Mouse (Mus musculus) spleen, postnatal 14 days (tissue): ENCODE data around the gene Atp2b2.

Source experiments
- DNase-seq, 2 experiments: peaks; one replicate each; pipeline ENCODE4 v3.0.0; 2021 to 2022; ENCODE audit warnings: low spot score in 2 of 2

Atp2b2 gene

DNA sequence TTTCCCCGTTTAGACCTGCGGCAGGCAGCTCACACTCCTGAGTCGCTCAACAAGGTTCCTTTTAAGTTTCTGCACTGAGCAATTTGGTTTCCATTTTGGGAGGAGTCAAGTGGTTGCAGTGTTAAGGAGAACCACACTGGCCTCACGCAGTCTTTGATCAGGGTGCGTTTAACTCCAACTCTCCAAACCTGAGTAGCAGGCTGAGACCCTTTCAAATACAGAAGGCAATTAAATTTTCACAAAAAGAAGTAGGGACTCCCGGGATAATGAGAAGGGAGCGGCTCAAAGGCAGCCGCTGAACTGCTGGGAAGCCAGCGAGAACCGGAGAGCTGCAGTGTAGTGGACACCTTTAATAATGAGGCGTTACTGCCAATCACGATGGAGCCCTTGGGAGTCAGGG lies 100.1 kb downstream of the Atp2b2 start:
- no peak for DNase-seq

DNA sequence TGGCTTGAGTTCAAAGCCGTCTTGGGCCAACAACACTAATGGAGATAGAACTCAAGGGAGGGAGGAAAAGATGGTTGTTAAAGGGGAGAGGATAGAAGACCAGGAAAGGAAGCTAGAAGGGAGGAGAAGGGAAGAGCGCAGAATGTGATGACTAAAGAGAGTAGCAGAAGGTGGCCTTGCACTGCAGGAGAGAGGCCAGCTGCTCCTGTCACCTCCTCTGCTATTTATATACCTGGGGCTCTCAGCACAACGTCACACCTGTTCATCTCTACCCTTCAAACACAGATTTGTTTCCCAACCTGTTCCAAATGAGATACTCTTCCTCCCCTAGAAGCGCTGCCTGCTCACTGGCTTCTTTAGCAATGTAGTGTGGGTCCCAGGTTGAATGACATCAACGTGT lies 101.1 kb downstream of the Atp2b2 start:
- no peak for DNase-seq

DNA sequence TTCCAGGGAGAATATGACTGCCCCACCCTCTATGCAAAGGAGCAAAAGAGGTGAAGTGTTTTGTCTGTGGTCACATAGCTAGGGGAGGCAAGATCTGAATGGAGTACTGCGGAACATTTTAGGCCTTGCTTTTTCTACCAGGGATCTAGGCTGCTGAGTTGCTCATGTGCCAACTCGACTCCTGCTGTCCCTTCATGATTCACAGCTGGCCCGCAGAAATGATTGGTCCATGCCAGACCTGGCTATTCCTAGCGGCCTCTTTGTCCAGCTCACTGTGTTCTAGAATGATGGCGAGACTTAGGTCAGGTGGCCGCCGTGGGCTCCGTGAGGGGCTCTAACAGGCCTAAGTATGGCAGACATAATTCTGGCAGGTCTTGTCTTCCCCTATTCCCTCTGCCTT lies 103.0 kb downstream of the Atp2b2 start:
- DNase-seq = no peak

DNA sequence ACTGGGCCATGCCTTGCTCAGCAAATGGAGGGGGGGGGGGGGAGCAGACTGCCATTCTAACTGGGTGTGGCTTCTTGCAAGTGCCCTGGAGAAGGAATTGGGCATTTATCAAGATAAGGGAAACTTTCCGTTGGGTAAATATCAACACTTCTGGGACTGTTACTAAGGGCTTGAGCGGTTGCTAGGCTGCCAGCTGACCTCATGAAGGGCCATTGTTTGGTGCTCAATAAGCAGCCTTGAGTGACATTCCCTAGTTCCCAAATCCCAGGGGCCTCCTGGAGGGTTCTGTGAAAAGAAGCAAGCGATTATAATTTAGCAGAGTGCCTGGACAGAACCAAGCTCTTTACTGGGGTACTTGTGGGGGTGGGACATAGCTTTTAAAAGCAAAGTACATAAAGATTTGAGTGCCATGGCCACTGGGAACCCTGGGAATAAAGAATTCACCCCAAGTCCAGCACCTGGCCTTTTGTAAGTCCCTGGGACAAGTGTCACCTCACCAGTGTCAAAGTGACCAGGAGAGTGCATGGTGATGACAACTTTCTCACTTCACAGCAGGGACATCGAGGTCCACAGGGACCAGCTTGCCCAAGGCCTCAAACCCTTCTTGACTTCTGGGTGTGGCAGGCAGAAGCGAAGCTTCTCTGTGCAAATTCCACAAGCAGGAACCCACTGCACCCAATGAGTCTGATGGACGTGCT lies 105.5 kb downstream of the Atp2b2 start:
- no peak for DNase-seq

DNA sequence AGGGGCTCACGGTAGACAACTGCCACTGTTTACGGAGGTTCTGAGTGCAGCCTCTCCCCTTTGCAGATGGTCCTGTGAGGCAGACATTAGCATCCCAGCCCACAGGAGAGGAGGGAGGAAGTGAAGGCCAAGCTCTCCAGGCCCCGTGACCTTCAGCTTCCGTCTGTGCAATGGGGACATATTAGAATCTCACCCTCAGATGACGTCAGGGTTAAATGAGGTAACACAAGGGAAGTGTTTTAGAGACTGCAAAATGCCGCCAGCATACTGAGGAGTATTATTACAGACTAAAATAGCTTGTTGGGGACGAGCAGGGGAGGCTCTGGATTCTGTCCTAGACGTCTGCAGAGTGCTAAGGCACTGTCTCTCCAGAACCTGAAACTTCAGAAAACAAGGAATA lies 106.3 kb downstream of the Atp2b2 start:
- DNase-seq = no peak

DNA sequence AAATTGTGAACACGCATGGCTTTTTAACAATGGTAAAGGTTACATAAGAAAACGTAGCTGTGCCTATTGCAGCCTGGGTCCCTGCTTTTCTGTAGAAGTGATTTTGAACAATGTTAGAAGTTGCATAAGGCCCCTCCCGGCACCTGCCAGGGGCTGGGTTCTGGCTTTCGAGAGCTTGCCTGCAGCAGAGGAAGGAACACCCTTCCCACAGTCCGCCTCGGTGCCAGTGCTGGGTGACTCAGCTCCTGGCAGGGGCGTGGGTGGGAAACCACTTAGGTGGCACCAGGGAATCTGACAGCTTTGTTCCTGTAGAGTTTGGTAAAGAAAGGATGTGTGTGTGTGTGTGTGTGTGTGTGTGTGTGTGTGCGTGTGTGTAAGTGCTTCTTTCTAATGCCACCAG lies 107.7 kb downstream of the Atp2b2 start:
- no peak for DNase-seq

DNA sequence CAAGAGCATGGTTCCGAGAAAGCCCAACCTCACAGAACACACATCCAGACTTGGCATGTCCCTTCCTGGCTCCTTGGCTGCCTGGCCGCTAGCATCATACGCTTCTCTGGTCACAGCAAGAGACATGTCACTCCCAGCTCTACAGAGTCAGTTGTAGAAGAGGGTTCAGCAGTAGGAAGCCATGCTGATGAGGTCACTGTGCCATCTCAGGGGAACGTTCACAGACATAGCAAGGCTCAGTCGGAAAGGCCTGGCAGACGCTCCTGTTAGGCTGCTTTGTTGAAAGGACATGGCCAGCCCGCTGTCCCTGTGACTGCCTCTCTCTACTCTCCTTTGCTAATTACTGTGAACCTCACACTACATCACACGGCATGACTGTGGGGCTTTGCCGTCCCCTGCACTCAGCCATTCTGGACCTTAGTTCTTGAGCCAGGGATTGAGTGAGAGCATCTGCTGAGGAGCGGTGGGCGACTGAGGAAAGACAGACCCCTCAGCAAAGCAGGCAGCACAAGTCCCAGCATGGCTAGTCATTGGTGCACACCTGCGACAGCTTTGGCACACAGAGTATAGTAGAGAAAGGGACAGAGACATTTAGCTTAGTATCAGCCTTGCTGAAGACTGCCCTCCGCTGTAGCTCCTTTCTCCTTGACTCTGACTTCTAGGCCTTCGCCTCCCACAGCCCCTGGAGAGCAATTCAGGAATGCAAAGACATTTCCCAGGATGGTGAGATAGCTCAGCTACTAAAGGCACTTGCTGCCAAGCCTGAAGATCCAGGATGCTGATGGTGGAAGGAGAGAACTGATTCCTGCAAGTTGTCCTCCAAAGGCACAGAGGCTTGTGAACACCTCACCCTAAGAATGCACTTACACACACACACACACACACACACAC lies 108.9 kb downstream of the Atp2b2 start:
- DNase-seq = no peak

DNA sequence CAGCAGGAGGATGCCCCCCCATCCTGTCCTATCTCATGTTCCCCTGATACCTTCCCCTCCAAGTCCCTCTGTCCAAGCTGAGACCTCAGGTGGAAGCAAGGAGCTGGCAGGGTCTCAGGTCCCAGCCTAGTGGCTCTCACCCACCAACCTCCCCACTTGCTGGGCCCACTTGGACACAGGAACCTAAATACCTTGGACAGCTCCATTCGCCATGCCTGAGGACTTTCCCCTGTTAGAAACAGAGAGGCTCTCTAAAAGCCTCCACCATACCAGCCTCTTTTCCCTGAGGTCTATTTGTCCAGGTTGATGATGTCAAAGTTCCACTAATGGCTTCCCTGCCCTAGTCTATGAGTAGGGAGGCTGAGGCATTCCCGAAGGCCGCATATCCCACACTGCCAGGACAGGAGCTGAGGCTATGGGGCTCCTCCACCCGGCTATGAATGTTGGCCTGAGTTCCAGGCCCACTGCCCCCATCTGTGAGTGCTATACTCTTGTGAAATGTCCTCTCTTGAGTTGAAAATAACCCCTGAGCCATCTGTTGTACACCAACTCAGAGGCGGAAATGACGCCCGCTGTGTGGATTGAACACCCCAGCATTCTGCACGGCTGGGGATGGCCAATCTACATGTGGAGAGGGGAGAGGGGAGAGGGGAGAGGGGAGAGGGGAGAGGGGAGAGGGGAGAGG lies 113.1 kb downstream of the Atp2b2 start:
- no peak for DNase-seq

DNA sequence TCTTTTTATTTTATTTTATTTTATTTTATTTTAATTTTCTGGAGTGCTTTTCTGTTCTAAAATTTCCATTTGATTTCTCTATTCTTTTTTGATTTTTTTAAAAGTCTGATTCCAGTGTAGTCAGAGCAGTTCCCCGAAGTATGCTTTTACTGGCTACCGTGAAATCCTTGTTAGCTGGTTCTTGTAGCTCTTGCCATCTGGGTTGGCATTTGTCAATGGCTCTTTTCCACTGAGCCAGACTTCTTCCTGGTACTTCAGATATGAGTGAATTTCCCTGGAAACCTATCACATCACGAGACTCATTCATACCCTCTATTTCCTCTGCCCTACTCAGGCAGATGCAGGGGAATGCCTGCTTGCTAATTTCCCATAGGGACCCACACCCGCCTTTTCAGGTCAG lies 119.2 kb downstream of the Atp2b2 start:
- DNase-seq = no peak

DNA sequence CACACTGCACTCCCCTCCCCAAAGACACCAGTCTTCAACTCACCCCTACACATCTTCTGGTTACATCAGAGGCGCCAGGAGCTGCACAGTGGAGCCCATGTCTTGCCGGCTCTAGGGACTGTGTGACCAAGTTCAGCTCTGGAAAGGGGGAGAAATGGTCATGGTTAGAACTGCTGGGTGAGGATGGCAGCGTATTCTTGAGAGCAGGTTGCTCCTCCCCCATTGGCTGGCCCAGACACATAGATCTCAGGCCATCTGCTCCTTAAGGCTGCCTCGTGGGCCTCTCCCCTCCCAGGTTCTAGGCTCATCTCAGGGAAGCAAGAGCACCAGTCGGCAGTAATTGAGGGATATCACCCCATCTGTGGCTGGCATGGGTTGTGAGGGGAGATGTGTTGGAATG lies 121.9 kb downstream of the Atp2b2 start:
- no peak for DNase-seq

DNA sequence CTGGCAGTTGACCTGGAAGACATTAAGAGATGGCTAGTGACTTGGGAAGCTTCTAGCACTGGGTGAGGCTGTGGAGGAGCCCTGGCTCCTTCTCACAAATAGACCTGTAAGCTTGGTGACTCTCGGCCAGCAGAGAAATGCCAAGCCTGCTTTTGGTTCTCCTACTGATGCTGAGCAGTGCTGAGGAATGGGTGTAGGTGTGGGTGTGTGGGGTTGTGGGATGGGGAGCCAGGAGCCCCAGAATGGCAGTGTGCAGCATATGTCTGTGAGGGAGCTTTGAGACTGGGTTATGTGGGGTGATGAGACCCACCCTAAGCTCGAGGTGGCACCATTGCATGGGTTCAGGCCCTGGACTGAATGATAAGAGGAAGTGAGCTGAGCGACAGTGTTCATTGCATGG lies 129.7 kb downstream of the Atp2b2 start:
- DNase-seq = no peak

DNA sequence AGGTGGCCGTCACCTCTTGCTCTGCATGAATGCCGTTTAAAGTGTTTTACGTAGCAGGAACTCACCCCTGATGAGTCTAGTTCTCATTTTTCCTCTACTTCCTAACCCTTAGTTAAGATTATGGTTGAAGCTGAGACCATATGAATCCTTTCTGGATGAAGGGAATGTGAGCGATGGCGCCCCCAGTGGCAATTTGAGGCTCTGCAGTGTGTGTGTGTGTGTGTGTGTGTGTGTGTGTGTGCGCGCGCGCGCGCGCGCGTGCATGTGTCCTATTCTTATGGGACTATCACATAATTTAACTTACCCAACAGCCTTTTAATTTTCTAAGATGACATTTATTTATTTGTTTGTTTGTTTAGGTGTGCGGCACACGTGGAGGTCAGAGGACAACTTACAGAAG lies 131.3 kb downstream of the Atp2b2 start:
- DNase-seq = no peak

DNA sequence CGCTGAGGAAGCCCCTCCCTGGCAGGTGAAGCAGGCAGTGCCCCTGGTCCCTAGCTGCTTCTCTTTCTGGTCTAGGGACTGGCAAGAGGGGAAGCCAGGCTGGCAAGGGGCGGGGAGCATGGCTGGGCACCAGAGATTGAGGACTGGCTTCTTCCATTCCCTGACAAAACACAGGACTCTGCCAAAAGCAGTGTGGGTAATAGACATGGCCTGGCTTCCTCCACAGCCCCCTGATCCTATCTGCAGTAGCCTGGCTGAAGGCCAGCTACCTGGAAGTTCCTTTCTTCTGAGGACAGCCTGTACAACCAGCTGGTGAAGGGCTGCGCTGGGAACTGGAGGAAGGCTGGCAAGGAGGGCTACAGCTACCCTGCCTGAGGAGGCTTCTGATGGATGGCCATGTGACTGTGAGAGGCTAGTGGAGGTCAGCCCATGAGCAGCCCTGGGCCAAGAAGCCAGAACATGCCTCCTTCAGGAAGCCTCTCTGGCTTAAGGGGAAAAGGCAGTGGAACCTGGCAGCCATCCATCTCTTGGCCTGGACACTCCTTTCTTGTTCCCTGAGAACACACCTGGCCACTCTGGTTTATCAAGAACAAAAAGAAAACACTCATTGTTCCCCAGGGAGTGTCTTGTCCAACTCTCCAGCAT lies 131.9 kb downstream of the Atp2b2 start:
- DNase-seq = no peak

DNA sequence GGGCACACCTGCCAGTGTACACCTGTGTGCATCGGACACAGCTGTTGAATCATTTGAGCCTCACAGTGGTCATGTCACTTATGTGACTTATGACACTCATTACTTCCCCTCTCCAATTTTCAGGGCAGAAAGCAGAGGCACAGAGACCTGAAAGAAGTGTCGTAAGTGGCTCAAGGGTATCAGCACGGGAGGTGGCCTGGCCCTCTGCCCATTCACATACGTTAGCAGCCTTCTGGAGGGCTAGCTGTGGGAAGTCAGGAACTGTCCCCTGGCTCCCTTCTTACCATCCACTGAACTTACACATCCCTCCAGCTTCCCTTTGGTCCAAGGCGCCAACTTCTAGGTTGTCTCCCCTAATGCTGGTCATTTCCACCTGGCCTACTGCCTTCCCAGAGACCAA lies 132.6 kb downstream of the Atp2b2 start:
- no peak for DNase-seq

DNA sequence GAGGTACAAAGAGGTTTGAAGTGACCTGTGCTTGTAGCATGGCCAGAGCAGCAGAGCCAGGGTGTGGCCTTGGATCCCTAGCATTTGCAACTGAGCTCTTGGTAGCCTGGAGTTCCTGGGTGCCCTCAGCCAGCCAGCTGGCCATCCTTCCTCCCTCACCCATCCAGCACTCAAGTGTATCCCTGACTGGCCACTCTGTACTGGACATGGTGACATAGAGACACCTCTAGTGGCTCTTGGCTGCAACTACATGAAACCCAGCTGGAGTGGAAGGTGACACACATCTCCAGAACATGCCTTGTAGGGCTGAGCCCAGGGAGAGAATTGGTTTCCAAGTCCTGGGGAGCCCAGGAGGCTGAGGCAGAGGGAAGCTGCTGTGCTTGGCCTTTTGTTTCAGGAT lies 134.3 kb downstream of the Atp2b2 start:
- no peak for DNase-seq

DNA sequence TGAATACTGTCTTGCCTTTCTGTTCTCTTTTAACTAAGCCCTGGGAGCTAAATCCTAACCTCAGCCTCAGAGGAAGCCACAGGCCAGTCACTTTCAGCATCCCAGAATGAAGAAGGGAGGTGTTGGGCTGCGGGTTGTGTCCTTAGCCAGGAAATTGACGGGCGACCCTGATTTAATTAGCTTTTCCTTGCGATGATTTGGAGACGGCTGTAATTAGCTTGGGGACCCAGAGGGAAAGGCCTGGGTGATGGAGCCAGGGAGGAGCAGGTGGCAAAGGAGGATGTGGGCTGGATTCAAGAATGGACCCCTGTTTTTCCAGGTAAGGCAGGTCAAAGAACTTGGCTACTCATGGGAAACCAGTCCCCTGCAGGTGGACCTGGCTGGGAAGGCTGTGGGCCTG lies 138.0 kb downstream of the Atp2b2 start:
- DNase-seq = no peak

DNA sequence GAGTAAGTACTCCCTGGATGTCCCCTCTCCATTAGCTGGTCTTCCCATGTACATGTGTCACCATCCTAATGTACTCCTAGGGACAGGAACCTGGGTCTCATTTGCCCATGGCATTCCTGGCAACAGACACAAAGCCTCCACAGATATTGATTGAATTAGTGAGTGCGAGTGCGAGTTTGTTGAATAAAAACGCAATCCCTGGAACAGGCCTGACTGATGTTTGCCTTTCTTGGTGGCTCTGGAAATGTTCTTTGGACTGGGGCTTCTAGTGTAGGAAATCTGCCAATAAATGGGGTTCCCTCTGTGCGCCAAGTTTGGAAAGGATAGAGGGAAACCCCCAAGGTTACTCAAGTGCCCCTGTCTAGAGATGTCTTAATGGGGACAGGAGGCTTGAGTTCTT lies 146.4 kb downstream of the Atp2b2 start:
- DNase-seq = no peak

DNA sequence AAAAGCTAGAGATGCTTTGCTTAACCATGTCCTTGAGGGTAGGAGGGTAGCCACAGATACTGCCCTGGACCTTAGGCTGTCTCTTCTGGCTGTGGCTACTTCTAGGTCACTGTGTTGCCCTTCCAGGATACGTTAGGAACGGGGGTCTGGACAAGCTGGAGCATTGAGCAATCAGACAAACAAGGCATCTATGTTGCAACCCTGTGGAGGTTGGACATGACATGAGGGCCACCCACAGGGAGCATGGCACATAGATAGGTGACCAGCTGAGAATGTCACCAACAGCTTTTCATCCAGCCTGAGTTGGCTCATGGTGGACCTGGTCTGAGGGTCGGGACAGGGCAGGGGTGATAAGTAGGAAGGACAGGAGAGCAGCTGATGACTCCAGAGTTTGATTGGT lies 148.4 kb downstream of the Atp2b2 start:
- DNase-seq = no peak

DNA sequence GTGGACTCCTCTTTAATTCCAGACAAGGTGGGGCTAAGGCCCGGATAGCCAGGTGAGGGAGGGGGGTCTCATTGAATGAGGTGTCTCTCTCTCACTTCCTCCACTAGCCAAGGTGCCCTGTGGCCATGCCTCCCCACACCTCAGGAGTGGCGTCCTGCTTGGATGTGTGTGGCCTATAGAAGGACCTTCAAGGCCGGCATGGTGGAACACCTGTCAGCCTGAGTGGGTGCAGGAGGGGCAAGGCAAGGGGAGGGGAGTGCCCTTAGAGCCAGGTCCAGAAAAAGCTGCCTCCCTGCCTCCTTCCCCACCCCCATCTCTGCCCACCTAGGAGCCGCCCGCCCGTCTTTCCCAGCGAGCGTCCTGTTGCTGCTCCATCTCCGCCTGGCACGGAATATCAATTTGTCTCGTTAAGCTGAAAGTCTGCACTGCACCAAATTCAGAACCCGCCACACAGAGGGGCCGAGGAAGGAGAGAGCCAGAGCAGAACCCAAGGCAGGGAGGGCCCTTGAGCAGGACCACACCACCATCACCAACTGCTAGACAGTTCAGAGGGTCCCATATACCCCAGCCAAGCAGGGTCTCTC lies 150.2 kb downstream of the Atp2b2 start:
- DNase-seq = no peak

DNA sequence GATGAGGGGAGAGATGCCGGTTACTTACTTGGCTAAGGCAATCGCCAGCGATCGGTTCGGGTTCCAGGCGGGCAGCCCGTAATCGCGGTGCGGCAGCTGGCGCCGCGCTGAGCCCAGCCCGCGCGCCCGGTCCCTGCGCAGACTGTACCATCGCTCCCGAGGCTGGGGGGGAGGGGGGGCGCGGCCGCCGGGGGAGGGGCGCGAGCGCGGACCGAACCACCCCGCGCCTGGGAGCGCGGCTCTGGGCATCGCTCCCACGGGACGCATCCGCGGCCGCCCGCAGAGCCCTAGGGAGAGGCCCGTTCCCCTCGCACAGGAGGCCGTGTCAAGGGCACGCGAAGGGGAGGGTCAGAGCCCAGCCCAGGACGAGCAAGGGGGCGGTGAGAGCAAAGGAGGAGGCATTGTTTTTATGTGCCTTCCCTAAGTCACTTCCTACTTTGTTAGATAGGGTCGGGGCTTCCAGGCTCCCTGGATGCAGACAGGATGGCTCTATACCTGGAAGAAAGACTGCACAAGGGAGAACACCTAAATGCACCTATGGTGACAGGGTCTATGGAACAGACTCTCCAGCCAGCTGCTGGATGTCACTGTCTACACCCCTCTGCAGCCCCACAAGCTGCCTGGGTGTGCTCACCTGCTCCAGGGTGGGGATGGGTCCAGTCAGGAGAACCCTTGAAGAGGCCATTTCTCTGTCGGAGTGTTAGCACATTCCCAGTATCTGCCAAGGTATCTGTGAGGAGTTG lies 151.0 kb downstream of the Atp2b2 start:
- no peak for DNase-seq

DNA sequence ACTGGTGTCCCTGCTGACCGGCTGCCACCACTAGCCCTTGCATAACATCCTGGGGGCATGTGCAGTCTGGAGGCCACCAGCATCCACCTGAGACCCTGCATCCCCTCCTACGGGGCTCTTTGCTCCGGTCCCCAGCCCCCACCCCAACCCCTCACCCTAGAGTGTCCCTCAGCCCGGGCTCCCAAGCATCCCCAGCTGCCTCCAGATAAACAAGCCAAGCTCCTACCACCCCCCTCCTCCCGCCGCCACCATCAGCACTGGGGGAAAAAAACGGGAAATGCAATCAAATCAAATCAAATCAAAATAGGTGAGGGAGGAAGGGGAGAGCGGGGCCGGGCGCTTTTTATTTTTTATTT lies 151.6 kb downstream of the Atp2b2 start:
- DNase-seq = no peak
